Mouse (Mus musculus) liver, postnatal 0 days (tissue): Measurements from ENCODE around the gene Tmem63c.

Experiments
- CTCF ChIP-seq: sonication (generic); IDR thresholded peaks from 2 replicates; pipeline ENCODE4 v1.5.1; 2016; ENCODE audit warnings: antibody characterized with exemption, low read depth
- EP300 ChIP-seq: IDR thresholded peaks from 2 replicates; pipeline ENCODE4 v1.6.1; 2016; ENCODE audit warnings: antibody characterized with exemption, low read depth, mild to moderate bottlenecking

DNA sequence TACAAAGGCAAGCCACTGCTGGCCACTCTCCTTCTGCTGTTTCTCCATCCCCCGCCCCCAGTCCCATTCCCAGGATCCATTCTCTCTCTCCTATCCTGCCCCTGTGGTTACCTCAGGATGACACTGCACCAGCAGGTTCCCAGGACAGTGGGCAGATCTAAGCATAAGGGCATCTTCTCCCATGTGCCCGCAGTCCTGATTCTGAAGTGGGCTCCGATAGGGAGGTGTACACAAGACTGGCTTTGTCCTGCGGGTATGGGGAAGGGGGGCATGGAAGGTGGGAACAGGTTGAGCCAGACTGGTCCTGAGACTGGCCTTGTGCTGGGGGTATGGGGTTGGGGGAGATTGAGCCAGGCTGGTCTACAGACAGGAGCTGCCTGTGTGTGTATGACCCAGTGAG, 16.5 kb upstream of the Tmem63c start:
- TF ChIP-seq CTCF: no peak
- TF ChIP-seq EP300: no peak
